Comparison of ENCODE assay signal across 21 mouse cellular contexts in the genomic region with DNA sequence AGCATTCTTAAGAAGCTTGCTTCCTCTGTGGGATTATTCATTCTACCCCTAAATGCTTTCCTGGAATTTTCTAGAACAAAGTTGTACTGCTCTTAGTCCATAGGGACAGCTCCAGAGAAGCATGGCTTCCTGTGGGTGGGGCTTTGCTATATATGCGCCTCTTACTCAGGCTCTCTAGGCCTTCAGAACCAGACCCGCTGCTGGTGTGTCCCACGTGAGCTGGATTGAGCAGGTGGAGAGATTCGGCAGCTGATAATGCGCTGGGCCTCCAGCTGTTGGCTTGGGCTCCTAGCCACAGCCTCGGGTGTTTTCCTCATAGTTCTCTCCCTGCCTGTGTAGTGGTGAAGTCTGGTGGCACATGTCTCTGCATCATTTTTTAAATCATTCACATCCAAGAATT. TPM values are rescaled to one million over a fixed set of nuclear protein-coding genes. Genes with fewer than 3 reads are reported as not detected.
"Had no signal": no experiment of that assay in that cellular context is flagged by ENCODE, and none has a peak within 500 bp of the region (broad histone marks: within the 10 kb centered on the region; RNA-seq: fewer than 3 reads in every experiment).

No protein-coding gene starts in this region.

- H3K9me3 ChIP-seq: neural tube, embryonic 12.5 days had no signal

- H3K27ac ChIP-seq: kidney, postnatal 0 days; layer of hippocampus, adult 2 months; left cerebral cortex, adult 2 months; liver, embryonic 14.5 days; neural tube, embryonic 12.5 days had no signal

- DNase-seq: kidney, adult 8-10 months; kidney, postnatal 36 days; liver; lung, adult 2 months; lung, postnatal 36 days; midbrain, embryonic 14.5 days; retina, postnatal 1 day; right cerebral cortex, postnatal 4 days; spleen, adult 18-20 months had no signal

- H3K4me2 ChIP-seq: neural tube, embryonic 12.5 days had no signal

- ATAC-seq: inflammation-experienced regulatory T-cells, adult 6 months; intestine, postnatal 0 days; lung, postnatal 0 days had no signal

- H3K4me3 ChIP-seq: layer of hippocampus, adult 2 months; left cerebral cortex, adult 2 months; neural tube, embryonic 12.5 days had no signal

- H3K27me3 ChIP-seq: neural tube, embryonic 12.5 days had no signal

- H3K9ac ChIP-seq: liver, embryonic 14.5 days; neural tube, embryonic 12.5 days had no signal

- H3K4me1 ChIP-seq: neural tube, embryonic 12.5 days had no signal

RNA-seq across cellular contexts. Expression of a gene that starts 7.8 kb away (rescaled TPM):
- total RNA-seq: layer of hippocampus, adult 2 months; layer of hippocampus, postnatal 10 days; left cerebral cortex, adult 2 months; left cerebral cortex, postnatal 14 days; megakaryocyte progenitor cell, adult 5-6 weeks had no signal
- polyA plus RNA-seq: lung, adult 2 months had no signal

RNA-seq across cellular contexts. Expression of a gene that starts 21.7 kb away (rescaled TPM):
- total RNA-seq: layer of hippocampus, adult 2 months; layer of hippocampus, postnatal 10 days; left cerebral cortex, postnatal 14 days had no signal
- polyA plus RNA-seq: intestine, postnatal 0 days; kidney, postnatal 0 days; limb, embryonic 11.5 days; neural tube, embryonic 12.5 days had no signal
